Mouse (Mus musculus) intestine, embryonic 16.5 days (tissue): ENCODE data around the gene Atpif1. TPM values are rescaled to one million over a fixed set of nuclear protein-coding genes. Genes with fewer than 3 reads are reported as not detected.
"Not testable (repeated sequence)": the region's sequence is repeated elsewhere in the genome, so short reads cannot be mapped to it uniquely, and the experiment has no call there.

ENCODE experiments used
- ATAC-seq: fragments of 200-750 bp; cut with Nextera tagmentation; 2 replicates; pipeline ENCODE4 v1.8.0; 2017; ENCODE audit warnings: moderate TSS enrichment, moderate library complexity
- H3K27ac ChIP-seq: fragments of 300-500 bp; sonication (generic); 2 replicates; pipeline ENCODE4 v1.5.1; 2014; ENCODE audit warnings: mild to moderate bottlenecking, low read length
- H3K27me3 ChIP-seq: fragments of 300-500 bp; sonication (generic); replicated peaks from 2 replicates; pipeline ENCODE4 v1.6.1; 2014; ENCODE audit warnings: low read length, control low read depth, mixed read lengths; ENCODE audit not compliant: control insufficient read depth, insufficient read depth
- H3K36me3 ChIP-seq: fragments of 300-500 bp; sonication (generic); 2 replicates; pipeline ENCODE4 v1.6.1; 2014; ENCODE audit warnings: low read length, control low read depth; ENCODE audit not compliant: control insufficient read depth, insufficient read depth
- H3K4me1 ChIP-seq: fragments of 300-500 bp; sonication (generic); 2 replicates; pipeline ENCODE4 v1.6.1; 2014; ENCODE audit warnings: low read length, control low read depth, mixed read lengths; ENCODE audit not compliant: control insufficient read depth, insufficient read depth
- H3K4me2 ChIP-seq: fragments of 300-500 bp; sonication (generic); 2 replicates; pipeline ENCODE4 v1.6.1; 2014; ENCODE audit warnings: low read depth, low read length, control low read depth
- H3K4me3 ChIP-seq: fragments of 300-500 bp; sonication (generic); 2 replicates; pipeline ENCODE4 v1.5.1; 2014; ENCODE audit warnings: mild to moderate bottlenecking, low read length
- H3K9ac ChIP-seq: fragments of 300-500 bp; sonication (generic); 2 replicates; pipeline ENCODE4 v1.6.1; 2014; ENCODE audit warnings: low read depth, low read length
- H3K9me3 ChIP-seq: fragments of 300-500 bp; sonication (generic); 2 replicates; pipeline ENCODE4 v1.6.1; 2016; ENCODE audit warnings: low read length, control low read depth; ENCODE audit not compliant: control insufficient read depth
- WGBS: fragments of 180-500 bp; shearing (Covaris S2); extraction: QIAGEN DNeasy Blood & Tissue Kit; methylation state at CpG from one replicate; pipeline ENCODE4 v1.1.7; 2014; 5-methylcytosine and 5-hydroxymethylcytosine counted together
- polyA plus RNA-seq: library from polyadenylated mRNA; unstranded; fragments of >200 nt; fragmentation: Nextera tagmentation; extraction: Ambion mirVana; gene quantifications from 2 replicates; pipeline ENCODE4 v1.2.1, GENCODE M21; 2015

The Atpif1 gene
- polyA plus RNA-seq, 1 experiment from 2014 or later: 1,379 TPM

DNA sequence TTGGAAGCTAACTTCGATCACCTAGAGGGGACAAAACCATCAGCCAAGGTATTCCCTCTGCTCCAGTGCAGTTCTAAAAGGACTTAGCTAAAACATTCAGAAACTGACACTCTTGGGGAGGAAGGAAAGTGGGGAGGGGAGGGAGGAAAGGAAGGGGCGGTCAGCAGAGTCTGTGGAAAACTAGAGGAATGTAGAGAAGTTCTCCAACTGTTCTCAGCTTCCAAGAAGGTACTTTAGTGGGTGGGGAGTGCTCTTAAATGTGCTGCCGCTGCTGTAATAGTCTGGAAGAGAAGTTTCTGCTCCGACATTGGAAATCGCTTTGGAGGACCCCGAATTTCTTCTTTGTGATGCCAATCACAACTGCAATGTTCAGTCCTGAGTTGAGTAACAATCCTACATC, 44.5 kb downstream of the Atpif1 start:
- H3K27ac ChIP-seq: no peak overlapping the region
- no peak overlapping the region for H3K9ac ChIP-seq
- ATAC-seq: no peak
- no peaks in the 10 kb centered on the region for H3K4me1 ChIP-seq
- no peak overlapping the region for H3K4me2 ChIP-seq
- no peaks in the 10 kb centered on the region for H3K9me3 ChIP-seq
- H3K4me3 ChIP-seq: no peak overlapping the region
- WGBS: 73% methylated on average over 6 of the region's 6 CpGs
- H3K27me3 ChIP-seq: no peaks in the 10 kb centered on the region
- no peaks in the 10 kb centered on the region for H3K36me3 ChIP-seq

DNA sequence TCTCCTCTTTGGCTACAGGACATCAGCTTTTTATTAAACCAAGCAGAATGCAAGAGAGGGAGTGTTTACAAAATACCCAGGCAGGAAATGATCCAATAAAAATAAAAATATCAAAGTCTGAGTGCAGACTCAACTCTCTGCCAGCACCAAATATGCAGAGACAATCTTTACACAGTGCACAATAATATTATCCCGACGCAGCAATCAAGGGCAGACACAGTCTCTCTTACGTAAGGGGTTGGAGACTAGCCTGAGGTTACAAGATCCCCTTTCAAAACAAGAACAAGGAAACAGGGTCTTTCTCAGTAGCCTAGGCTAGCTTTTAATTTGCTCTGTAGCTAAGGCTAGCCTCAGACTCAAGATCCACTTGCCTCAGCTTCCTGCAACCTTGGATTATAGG, 44.9 kb downstream of the Atpif1 start:
- Histone ChIP-seq H3K27ac (no peak overlapping the region), H3K4me1 (no peaks in the 10 kb centered on the region), H3K9ac (no peak overlapping the region), H3K4me3 (no peak overlapping the region), H3K36me3 (no peaks in the 10 kb centered on the region), H3K27me3 (no peaks in the 10 kb centered on the region), H3K9me3 (no peaks in the 10 kb centered on the region), H3K4me2 (no peak overlapping the region)
- ATAC-seq: no peak
- WGBS: 72% methylated on average over 3 of the region's 3 CpGs

DNA sequence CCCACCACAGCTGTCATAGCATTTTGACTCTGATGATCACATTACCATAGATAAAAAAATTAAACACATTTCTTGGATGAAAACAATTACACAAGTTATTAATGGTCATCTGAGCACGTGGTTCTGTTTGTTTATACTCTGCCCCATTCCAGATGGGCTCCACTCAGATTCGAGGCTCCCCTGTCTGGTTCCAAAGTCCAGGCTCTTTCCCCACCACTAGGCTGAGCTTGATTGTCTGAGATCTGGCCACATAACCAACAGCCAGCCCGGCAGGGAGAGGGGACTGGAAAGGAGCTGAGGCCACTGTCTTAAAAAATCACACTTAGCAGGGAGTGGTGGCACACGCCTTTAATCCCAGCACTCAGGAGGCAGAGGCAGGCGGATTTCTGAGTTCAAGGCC, 48.6 kb downstream of the Atpif1 start:
- no peak overlapping the region for H3K4me2 ChIP-seq
- ATAC-seq: peak; percentile 65
- no peaks in the 10 kb centered on the region for H3K9me3 ChIP-seq
- H3K4me3 ChIP-seq: no peak overlapping the region
- no peaks in the 10 kb centered on the region for H3K27me3 ChIP-seq
- 0 out of 2 replicates have a peak, but pooled peaks cover 4% of the 10 kb centered on the region for H3K4me1 ChIP-seq
- no peak overlapping the region for H3K9ac ChIP-seq
- no peaks in the 10 kb centered on the region for H3K36me3 ChIP-seq
- 41% methylated on average over 5 of the region's 5 CpGs for WGBS
- no peak overlapping the region for H3K27ac ChIP-seq

DNA sequence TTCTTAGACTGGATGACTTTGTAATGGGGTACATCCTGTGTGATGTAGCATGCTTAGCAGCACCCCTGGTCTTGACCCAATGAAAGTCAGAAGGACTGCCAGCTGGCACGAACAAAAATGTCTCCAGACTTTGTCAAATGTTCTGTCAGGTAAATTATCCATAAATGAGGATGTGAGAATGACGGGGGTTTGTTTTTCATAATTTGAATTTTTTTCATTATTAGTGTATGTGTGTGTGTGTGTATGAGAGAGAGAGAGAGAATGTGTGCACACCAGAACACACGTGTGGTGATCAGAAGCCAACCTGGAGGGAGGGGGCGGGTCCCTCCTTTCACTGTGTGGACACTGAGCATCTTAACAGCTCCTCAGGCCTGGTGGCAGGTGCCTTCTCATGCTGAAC, 49.2 kb downstream of the Atpif1 start:
- WGBS: 68% methylated on average over 4 of the region's 4 CpGs
- Histone ChIP-seq H3K9ac (no peak overlapping the region), H3K4me3 (no peak overlapping the region), H3K9me3 (no peaks in the 10 kb centered on the region), H3K27ac (no peak overlapping the region), H3K36me3 (no peaks in the 10 kb centered on the region), H3K4me1 (0 out of 2 replicates have a peak, but pooled peaks cover 4% of the 10 kb centered on the region), H3K27me3 (no peaks in the 10 kb centered on the region), H3K4me2 (no peak overlapping the region)
- ATAC-seq: 0 out of 2 replicates have a peak, but pooled peaks have one; percentile 21

DNA sequence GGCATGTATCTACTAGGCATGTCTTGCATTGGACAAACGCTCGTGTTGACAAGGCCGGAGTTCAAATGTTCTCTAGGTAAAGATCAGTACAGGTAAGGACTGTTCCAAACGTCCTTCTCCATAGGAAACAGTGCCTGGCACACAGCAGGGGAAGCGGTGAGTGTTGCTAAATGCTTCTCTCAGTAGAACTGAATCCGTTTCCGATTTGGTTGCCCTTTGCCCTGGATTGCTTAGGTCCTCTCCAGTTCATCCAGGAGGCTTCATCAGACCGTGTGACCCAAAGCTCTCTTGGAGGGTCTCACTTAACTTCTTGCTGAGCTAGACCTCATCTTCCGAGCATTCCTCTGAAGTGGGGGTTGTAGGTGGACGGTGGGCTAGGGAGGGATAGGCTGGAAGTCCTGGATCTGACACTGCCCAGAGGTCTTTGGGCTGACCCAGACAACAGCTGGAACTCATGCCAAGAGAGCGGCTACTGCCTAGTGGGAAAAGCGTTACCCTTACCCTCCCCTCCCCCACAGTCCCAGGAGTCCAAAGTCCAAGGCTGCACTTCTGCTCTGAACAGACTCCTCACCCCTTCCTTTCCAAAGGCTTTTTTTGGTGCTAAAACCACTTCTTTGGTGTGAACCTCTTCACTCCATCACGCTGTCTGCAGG, 50.4 kb downstream of the Atpif1 start:
- no peak overlapping the region for H3K4me3 ChIP-seq
- peak; percentile 48 for ATAC-seq
- H3K27ac ChIP-seq: no peak overlapping the region

DNA sequence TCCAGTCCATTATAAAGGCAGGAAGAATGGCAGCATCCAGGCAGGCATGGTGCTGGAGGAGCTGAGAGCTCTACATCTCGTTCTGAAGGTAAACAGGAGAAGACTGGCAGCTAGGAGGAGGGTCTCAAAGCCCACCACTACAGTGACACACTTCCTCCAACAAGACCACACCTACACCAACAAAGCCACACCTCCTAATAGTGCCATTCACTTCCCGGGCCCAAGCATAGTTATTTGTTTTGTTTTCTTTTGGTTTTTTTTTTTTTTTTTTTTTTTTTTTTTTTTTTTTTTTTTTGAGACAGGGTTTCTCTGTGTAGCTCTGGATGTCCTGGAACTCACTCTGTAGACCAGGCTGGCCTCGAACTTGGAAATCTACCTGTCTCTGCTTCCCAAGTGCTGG, 51.4 kb downstream of the Atpif1 start:
- not testable (repeated sequence) for ATAC-seq
- WGBS: 64% methylated on average over 3 of the region's 3 CpGs

More for the DNA sequence above, 50.4 kb downstream of the Atpif1 start:
- Histone ChIP-seq H3K9me3 (no peaks in the 10 kb centered on the region), H3K4me1 (0 out of 2 replicates have a peak, but pooled peaks cover 4% of the 10 kb centered on the region), H3K4me2 (no peak overlapping the region), H3K36me3 (no peaks in the 10 kb centered on the region), H3K27me3 (no peaks in the 10 kb centered on the region), H3K9ac (no peak overlapping the region)
- 70% methylated on average over 13 of the region's 13 CpGs for WGBS

More for the DNA sequence above, 51.4 kb downstream of the Atpif1 start:
- H3K9ac ChIP-seq, H3K9me3 ChIP-seq, H3K4me2 ChIP-seq, H3K27ac ChIP-seq, H3K4me3 ChIP-seq, H3K36me3 ChIP-seq, H3K27me3 ChIP-seq, H3K4me1 ChIP-seq: not testable (repeated sequence)

Other genes starting within 250 kb of the Atpif1 start
- 5.3 and 7.8 TPM in 2 replicates for gene Rab42, start 230.3 kb downstream of the Atpif1 start, polyA plus RNA-seq
- gene Trnau1ap, start 204.1 kb downstream of the Atpif1 start, polyA plus RNA-seq: 79.6 and 81.1 TPM in 2 replicates
- 82.2 and 90.6 TPM in 2 replicates for gene Rcc1, start 180.1 kb downstream of the Atpif1 start, polyA plus RNA-seq
- 15.9 and 17.2 TPM in 2 replicates for gene Phactr4, start 111.2 kb downstream of the Atpif1 start, polyA plus RNA-seq
- 15.2 and 18.4 TPM in 2 replicates for gene Med18, start 69.7 kb downstream of the Atpif1 start, polyA plus RNA-seq
- gene Sesn2, start 23.2 kb downstream of the Atpif1 start, polyA plus RNA-seq: 11.6 and 12.4 TPM in 2 replicates
- 140 and 150 TPM in 2 replicates for gene Dnajc8, start 1.9 kb upstream of the Atpif1 start, polyA plus RNA-seq
- 1.5 and 1.6 TPM in 2 replicates for gene Ptafr, start 30.4 kb upstream of the Atpif1 start, polyA plus RNA-seq
- gene Eya3, start 105.3 kb upstream of the Atpif1 start, polyA plus RNA-seq: 22.6 and 22.8 TPM in 2 replicates
- 3.3 and 3.4 TPM in 2 replicates for gene Xkr8, start 198.9 kb upstream of the Atpif1 start, polyA plus RNA-seq
- 5.1 and 6.0 TPM in 2 replicates for gene Smpdl3b, start 223.6 kb upstream of the Atpif1 start, polyA plus RNA-seq
- 66.7 and 76.0 TPM in 2 replicates for gene Rpa2, start 234.7 kb upstream of the Atpif1 start, polyA plus RNA-seq